Mouse (Mus musculus) T-cell, adult 2 months (primary cell): ENCODE data around the gene Prnd.

Source experiments
- DNase-seq: peaks from one replicate; pipeline ENCODE4 v3.0.0; 2022; ENCODE audit warnings: low spot score

The Prnd gene

GRCm38 (mm10) chr2:131982546-131983196 is 32.0 kb downstream of the Prnd start:
- peak; percentile 73 for DNase-seq

GRCm38 (mm10) chr2:131987950-131988349 is 37.3 kb downstream of the Prnd start:
- no peak for DNase-seq

GRCm38 (mm10) chr2:131988550-131988949 is 37.9 kb downstream of the Prnd start:
- DNase-seq: no peak

GRCm38 (mm10) chr2:131992487-131992886 is 41.8 kb downstream of the Prnd start:
- peak; percentile 10 for DNase-seq

- DNase-seq: peak; percentile 33
Measured at GRCm38 (mm10) chr2:131993151-131993550, 42.5 kb downstream of the Prnd start.

GRCm38 (mm10) chr2:131993563-131994088 is 43.0 kb downstream of the Prnd start:
- DNase-seq: no peak

GRCm38 (mm10) chr2:131994971-131995370 is 44.3 kb downstream of the Prnd start:
- DNase-seq: no peak

DNA sequence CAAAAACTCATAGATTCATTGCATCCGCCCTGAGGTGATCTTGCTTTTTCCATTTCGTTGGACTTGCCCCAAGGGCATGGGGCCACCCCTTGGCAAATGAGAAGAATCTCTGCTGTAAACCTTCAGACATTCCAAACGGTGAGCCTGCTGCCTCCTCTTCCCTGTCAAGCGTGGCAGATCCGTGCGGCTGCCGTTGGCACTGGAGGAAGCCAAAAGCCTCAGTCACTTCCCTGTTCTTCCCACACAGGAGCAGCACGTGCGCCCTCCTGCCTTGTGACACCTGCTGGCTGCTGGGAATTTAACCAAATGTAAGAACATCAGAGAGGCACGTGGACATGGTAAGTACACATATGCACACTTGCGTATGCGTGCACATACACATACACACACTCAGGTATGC is 45.1 kb downstream of the Prnd start:
- no peak for DNase-seq

DNA sequence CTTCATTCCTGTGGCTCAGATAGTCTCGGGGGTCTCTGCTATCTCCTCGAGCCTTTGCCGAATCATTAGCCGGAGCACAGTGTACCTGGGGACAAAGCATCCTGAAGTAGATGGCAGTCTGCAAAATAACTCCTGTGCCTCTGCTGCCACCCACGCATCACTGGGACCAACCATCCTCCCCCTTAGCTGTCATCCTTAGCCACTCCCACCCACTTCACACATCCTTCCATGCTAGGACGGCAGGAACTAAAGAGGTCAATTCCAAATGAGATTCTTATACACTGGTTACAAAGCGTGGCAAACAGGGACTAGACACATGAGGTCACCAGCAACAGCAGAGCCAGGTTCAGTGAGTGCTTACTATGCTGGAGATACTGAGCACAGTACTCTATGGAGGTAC is 45.7 kb downstream of the Prnd start:
- DNase-seq: no peak

DNA sequence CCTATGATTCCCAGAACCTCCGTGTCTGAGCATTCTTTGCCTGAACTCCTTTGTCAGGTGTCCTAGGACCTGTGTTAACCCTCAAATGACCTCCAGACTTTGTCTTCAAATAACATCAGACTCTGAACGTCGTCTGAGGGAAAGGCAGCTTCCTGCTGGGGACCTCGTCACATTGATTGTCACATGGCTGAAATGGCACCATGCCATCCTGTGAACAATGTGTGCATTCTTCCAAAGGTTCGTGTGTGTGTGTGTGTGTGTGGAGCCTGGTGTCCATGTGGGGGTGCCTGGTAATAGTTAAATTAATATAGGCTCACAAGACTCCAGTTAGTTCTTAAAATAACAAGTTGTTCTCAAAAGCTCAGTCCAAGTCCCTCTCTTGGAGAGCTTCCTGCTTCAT is 46.7 kb downstream of the Prnd start:
- DNase-seq: no peak

- DNase-seq: no peak
Measured at GRCm38 (mm10) chr2:132001696-132002334, 51.2 kb downstream of the Prnd start.

DNA sequence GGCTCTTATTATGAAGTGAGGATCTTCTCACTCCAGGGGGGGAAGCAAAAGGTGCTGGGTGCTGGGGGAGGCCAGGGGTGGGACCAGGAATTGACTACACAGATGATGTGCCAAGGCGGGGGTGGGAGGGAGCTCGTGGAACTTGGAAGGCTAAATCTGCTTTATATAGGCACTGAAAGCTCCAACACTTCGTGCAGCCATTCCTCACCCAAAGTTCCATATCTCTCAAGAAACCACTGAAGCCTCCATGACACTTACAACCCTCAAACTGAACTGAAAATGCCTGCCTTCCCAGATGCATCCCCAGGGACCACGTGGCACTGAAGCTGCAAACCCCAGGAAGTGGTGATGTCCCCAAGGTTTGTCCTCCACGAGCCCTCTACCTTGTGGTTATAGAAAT is 53.3 kb downstream of the Prnd start:
- no peak for DNase-seq

GRCm38 (mm10) chr2:132004495-132005136 is 54.0 kb downstream of the Prnd start:
- DNase-seq: no peak

DNA sequence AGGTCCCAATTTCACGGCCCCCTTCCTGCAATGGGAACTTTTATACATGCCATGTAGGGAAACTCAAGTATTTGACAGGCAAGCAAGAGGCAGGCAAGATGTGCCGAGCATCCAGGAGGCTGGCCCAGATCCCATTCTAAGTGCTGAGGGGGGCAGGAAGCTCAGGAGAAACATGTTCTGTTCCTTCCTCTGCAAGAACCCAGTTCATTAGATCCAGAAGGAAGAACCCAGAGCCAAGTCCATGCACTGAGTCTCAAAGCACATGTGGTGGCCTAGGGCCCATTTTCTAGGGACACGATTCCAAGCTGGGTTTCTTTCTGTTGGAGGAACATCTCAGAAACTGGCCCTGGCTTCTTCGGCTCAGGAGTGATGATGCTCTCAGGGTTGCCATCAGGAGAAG is 54.8 kb downstream of the Prnd start:
- no peak for DNase-seq
